Mouse (Mus musculus) midbrain, postnatal 0 days (tissue): ENCODE results near the gene Fyn. TPM values are rescaled to one million over a fixed set of nuclear protein-coding genes. Genes with fewer than 3 reads are reported as not detected.

ENCODE experiments used
- ATAC-seq: fragments of 200-750 bp; cut with Nextera tagmentation; 2 replicates; pipeline ENCODE4 v1.8.0; 2017; ENCODE audit warnings: moderate number of reproducible peaks, mild to moderate bottlenecking, moderate TSS enrichment, moderate library complexity; ENCODE audit not compliant: low FRiP score
- DNase-seq: peaks from one replicate; pipeline ENCODE4 v3.0.0-alpha.2; 2015; ENCODE audit warnings: low spot score
- H3K27ac ChIP-seq: fragments of 300-500 bp; sonication (generic); 2 replicates; pipeline ENCODE4 v1.5.1; 2014; ENCODE audit warnings: low read depth, mild to moderate bottlenecking, low read length, mixed read lengths
- H3K27me3 ChIP-seq: fragments of 300-500 bp; sonication (generic); 2 replicates; pipeline ENCODE4 v1.6.1; 2014; ENCODE audit warnings: low read length, control low read depth, mixed read lengths; ENCODE audit not compliant: insufficient read depth
- H3K36me3 ChIP-seq: fragments of 300-500 bp; sonication (generic); 2 replicates; pipeline ENCODE4 v1.6.1; 2014; ENCODE audit warnings: low read length, control low read depth, mixed read lengths; ENCODE audit not compliant: insufficient read depth
- H3K4me1 ChIP-seq: fragments of 300-500 bp; sonication (generic); 2 replicates; pipeline ENCODE4 v1.6.1; 2014; ENCODE audit warnings: mild to moderate bottlenecking, control low read depth, antibody characterized with exemption, low read length, mixed read lengths; ENCODE audit not compliant: insufficient read depth
- H3K4me2 ChIP-seq: fragments of 300-500 bp; sonication (generic); 2 replicates; pipeline ENCODE4 v1.6.1; 2014; ENCODE audit warnings: low read depth, mild to moderate bottlenecking, low read length, mixed read lengths; ENCODE audit not compliant: poor library complexity, severe bottlenecking
- H3K4me3 ChIP-seq: fragments of 300-500 bp; sonication (generic); 2 replicates; pipeline ENCODE4 v1.5.1; 2014; ENCODE audit warnings: low read depth, mild to moderate bottlenecking, low read length, moderate library complexity
- H3K9ac ChIP-seq: fragments of 300-500 bp; sonication (generic); replicated peaks from 2 replicates; pipeline ENCODE4 v1.6.1; 2014; ENCODE audit warnings: mild to moderate bottlenecking, low read length, moderate library complexity, mixed read lengths; ENCODE audit not compliant: poor library complexity, severe bottlenecking
- H3K9me3 ChIP-seq: fragments of 300-500 bp; sonication (generic); 2 replicates; pipeline ENCODE4 v1.6.1; 2016; ENCODE audit warnings: low read length, control low read depth
- CTCF ChIP-seq: IDR thresholded peaks from 2 replicates; pipeline ENCODE4 v1.5.1; 2016; ENCODE audit warnings: antibody characterized with exemption, mild to moderate bottlenecking
- WGBS: fragments of 180-500 bp; shearing (Covaris S2); extraction: QIAGEN DNeasy Blood & Tissue Kit; methylation state at CpG from one replicate; pipeline ENCODE4 v1.1.7; 2014; 5-methylcytosine and 5-hydroxymethylcytosine counted together
- polyA plus RNA-seq: library from polyadenylated mRNA; unstranded; fragments of >200 nt; fragmentation: Nextera tagmentation; extraction: Ambion mirVana; gene quantifications from 2 replicates; pipeline ENCODE4 v1.2.1, GENCODE M21; 2015
- total RNA-seq: library from RNA; depleted of rRNA; stranded (reverse); fragments of >200 nt; gene quantifications from 2 replicates; pipeline ENCODE4 v1.2.3, GENCODE M21; 2014; rRNA removed

Gene Fyn
- total RNA-seq (121 and 133 TPM in 2 replicates), polyA plus RNA-seq (75.6 and 82.9 TPM in 2 replicates)

DNA sequence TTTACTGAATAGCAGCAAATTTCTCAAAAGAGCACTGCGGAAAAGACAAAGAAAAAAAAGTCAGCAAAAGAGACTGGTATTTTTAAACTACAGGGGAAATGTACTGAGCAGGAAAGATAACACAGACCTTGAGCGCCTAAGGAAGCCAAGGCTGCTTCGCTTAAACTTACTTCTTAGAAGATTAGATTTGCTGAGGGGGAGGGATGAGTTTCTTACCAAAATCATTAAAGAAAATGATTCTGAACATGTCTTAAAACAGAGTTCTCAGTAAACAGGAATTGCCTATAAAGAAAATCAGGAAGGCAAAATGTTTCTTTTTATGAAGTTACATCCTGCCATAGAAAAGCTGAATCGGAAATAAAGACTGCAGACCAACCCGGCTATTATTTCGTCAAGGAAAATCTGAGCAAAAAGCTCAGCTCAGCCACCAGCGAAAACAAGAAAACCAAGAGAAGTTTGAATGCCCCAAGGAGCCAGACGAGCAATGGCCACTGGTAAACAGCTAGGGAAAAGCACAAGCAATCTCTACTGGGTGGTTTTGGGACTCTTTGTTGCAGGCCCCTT lies at the start of gene Fyn:
Gene Fyn (plus strand): TSS at position 284 of the 564 bp plus-strand sequence.
- H3K27me3 ChIP-seq: no peaks in the 10 kb centered on the region
- peak within 1 kb of the TSS; percentile 100 for H3K9ac ChIP-seq
- WGBS: 38% methylated on average over 8 of the region's 8 CpGs
- peak within 1 kb of the TSS; percentile 94 for H3K27ac ChIP-seq
- H3K4me1 ChIP-seq: peaks cover 24% of the 10 kb centered on the region
- no peak for ATAC-seq
- DNase-seq: no peak
- peak within 1 kb of the TSS; percentile 100 for H3K4me3 ChIP-seq
- H3K9me3 ChIP-seq: no peaks in the 10 kb centered on the region
- H3K4me2 ChIP-seq: peak within 1 kb of the TSS; percentile 77
- no peaks in the 10 kb centered on the region for H3K36me3 ChIP-seq
- TF ChIP-seq CTCF: no peak

DNA sequence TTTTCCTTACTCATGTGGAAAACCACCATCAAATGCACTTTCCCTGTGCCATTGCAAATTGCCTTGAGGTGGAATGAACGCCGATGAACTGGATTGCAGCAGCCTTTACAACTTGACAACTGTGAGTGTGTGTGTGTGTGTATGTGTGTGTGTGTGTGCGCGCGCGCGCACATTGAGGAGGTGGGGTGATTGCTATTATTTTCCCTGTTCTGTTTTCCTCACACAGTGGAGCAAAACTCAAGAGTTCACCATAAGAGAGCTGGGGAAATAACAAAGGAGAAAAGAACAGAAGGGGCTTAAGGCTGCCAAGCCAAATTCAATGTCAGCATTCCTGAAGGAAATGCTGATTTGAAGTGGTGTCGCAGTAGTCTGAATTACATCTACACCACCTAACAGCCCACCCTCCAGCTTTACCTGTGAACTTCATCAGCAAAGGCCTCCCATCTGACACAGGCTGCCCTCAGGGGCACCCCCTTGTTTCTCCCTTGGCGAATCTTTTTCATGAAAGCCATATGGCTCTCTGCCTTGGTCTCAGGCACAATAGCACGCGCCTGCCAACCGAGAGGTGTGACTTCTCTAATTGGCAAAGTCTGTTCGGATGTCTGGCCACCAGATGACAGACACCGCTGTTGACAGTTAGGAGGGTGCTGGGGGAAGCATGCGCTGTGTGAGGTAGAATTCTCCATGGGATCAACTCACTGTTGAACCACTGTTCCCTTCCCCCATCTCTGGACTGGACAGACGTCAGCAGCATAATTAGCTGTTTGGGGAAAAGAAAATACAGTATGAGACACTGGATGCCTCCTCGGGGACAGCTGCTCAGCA lies 47.6 kb upstream of the Fyn start:
- ATAC-seq (0 out of 2 replicates have a peak, but pooled peaks have one; percentile 27), DNase-seq (peak; percentile 78)
- Histone ChIP-seq H3K4me3 (no peak overlapping the region), H3K9me3 (no peaks in the 10 kb centered on the region), H3K36me3 (no peaks in the 10 kb centered on the region), H3K4me1 (peaks cover 7% of the 10 kb centered on the region; the same call in 1 of the 2 replicates), H3K27me3 (no peaks in the 10 kb centered on the region), H3K9ac (no peak overlapping the region), H3K27ac (no peak overlapping the region), H3K4me2 (no peak overlapping the region)
- 51% methylated on average over 17 of the region's 17 CpGs for WGBS
- no peak for TF ChIP-seq CTCF

DNA sequence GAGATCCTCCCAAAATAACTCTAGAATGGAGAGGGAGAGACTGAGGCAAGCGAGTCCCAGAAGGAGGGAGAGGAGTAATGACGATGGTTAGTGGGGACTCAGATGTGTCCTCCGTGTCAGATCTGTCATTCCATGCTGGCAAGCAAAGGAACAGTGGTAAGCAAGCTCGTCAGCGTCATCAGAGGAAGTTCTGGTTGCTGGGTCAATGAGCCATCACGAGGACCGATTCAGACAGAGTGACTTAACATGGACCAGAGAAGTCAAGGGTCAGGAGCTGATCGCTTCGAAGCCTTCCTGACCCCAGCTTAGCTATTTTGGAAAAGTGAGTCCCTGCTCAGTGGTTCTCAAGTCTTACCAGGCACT lies 47.1 kb upstream of the Fyn start:
- DNase-seq: no peak
- Histone ChIP-seq H3K36me3 (no peaks in the 10 kb centered on the region), H3K4me3 (no peak overlapping the region), H3K9me3 (no peaks in the 10 kb centered on the region), H3K27ac (no peak overlapping the region), H3K4me1 (peaks cover 7% of the 10 kb centered on the region; the same call in 1 of the 2 replicates), H3K27me3 (no peaks in the 10 kb centered on the region), H3K4me2 (no peak overlapping the region), H3K9ac (no peak overlapping the region)
- WGBS: 70% methylated on average over 9 of the region's 9 CpGs
- no peak for ATAC-seq
- TF ChIP-seq CTCF: no peak

DNA sequence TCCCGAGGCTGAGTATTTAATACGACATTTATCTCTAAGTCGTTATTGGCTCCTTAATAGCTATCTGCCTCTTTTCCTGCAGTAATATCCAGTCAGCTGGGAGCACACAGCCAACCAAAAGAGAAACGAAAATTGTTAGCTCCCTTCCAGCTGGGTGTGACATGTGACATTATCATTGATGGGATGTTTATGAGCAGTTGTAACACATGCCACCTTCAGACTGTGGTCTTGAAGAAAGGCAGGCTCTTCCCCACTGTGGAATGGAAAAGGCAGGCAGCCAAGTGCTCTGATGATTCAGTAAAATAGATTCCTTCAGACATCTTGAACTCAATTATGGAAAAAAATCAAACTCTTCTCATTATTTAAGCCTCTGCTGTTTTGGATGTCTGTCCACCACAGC lies 46.5 kb upstream of the Fyn start:
- no peak overlapping the region for H3K4me3 ChIP-seq
- no peaks in the 10 kb centered on the region for H3K27me3 ChIP-seq
- no peak for ATAC-seq
- H3K36me3 ChIP-seq: no peaks in the 10 kb centered on the region
- no peak overlapping the region for H3K9ac ChIP-seq
- TF ChIP-seq CTCF: no peak
- DNase-seq: peak; percentile 34
- no peak overlapping the region for H3K27ac ChIP-seq
- peaks cover 7% of the 10 kb centered on the region; the same call in 1 of the 2 replicates for H3K4me1 ChIP-seq
- no peaks in the 10 kb centered on the region for H3K9me3 ChIP-seq
- H3K4me2 ChIP-seq: no peak overlapping the region
- WGBS: 64% methylated on average over 4 of the region's 4 CpGs

DNA sequence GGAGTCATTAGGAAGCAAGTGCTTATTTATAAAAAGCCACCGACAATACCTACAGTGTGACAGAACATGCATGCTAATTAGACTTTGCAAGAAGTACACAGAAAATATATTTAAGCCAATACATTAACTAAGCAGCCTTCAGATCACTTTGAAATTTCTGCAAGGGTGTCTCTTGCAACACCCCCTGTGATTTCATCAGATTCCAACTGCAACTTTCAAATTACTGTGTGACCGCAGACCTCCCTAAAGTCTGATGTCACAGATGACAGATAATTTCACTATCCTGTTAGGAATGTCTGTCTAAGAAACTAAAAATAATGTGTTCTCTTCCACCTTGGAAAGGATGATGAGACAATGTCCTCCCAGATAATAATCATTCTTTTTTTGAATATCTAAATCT lies 44.4 kb upstream of the Fyn start:
- Histone ChIP-seq H3K4me2 (no peak overlapping the region), H3K36me3 (no peaks in the 10 kb centered on the region), H3K27me3 (no peaks in the 10 kb centered on the region), H3K9ac (no peak overlapping the region), H3K9me3 (no peaks in the 10 kb centered on the region), H3K4me3 (no peak overlapping the region), H3K4me1 (peaks cover 7% of the 10 kb centered on the region; the same call in 1 of the 2 replicates), H3K27ac (no peak overlapping the region)
- WGBS: 76% methylated on average over 2 of the region's 2 CpGs
- DNase-seq: no peak
- no peak for ATAC-seq
- TF ChIP-seq CTCF: no peak

DNA sequence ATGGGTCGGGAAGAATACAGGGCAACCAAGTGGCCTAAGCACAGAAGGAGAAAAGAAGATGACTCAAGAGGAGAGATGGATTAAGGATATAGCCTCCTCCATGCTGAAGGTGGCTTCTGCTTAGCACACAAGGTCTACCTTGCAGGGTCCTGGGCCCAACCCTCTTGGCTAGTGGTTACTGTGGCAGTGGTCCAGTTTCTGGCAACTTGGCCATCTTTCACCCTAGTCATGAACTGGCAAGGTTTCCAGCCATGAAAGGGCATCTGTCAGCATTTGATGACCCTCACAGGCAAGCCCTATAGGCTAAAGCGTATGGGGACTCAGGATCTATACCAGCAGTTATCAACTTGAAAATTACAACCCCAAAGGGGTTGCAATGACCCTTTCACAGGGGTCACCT lies 40.0 kb upstream of the Fyn start:
- ATAC-seq: no peak

More for the DNA sequence above, 40.0 kb upstream of the Fyn start:
- Histone ChIP-seq H3K27me3 (no peaks in the 10 kb centered on the region), H3K4me2 (no peak overlapping the region), H3K4me1 (no peaks in the 10 kb centered on the region), H3K9ac (no peak overlapping the region), H3K4me3 (no peak overlapping the region), H3K9me3 (no peaks in the 10 kb centered on the region), H3K36me3 (no peaks in the 10 kb centered on the region), H3K27ac (no peak overlapping the region)
- no peak for DNase-seq
- no peak for TF ChIP-seq CTCF
- 89% methylated on average over 2 of the region's 2 CpGs for WGBS
